Mouse (Mus musculus) left cerebral cortex, postnatal 36 days (tissue): ENCODE measurements around the gene Slc9a3r1. TPM values are rescaled to one million over a fixed set of nuclear protein-coding genes. Genes with fewer than 3 reads are reported as not detected.

Source experiments
- DNase-seq, 2 experiments: peaks; one replicate each; pipeline ENCODE4 v3.0.0; 2021 to 2022; ENCODE audit warnings: low spot score in 2 of 2, mixed read lengths in 1 of 2
- intact Hi-C: fragments of 180-260 bp; cut with DNase I; formaldehyde crosslinking; loops from one replicate; pipeline ENCODE4 v1.15.1; 2025
- total RNA-seq, 2 experiments: library from RNA; stranded (reverse); gene quantifications; 2 replicates each; pipeline ENCODE4 v1.2.3; 2021

The Slc9a3r1 gene
- total RNA-seq, 2 experiments from 2014 or later = 76.4 to 82.8 TPM

DNA sequence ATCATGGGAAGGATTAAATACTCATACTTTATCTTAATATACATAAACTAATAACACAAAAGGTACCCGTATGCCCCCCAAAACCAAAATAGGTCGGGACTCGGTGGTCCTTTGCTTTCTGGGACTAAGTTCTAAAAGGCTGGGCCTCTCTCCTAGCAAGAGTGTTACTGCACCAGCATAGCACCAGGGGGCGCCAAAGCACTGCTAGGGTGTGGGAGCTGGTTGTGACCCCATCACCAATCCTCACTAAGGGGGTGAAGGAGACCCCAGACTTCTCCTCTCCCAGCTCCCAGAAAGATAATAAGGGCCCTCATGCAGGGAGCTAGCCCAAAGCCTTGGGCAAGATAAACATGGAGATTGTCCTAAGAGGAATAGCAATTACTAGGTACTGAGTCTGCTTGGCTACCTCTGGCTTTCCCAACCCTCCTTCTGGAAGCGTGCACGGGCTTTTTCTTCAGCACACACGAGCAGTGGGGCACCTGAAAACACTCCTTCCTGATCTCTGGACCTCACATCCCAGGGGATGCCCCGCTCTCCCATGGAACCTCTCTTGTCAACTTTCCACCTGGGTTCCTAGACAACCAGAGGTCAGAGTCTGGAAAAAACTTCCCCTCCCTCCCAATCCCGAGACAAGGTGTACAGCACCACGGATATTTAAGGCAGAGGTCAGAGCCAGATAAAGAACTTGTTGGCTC lies 2.1 kb upstream of the Slc9a3r1 start:
- no peak for DNase-seq
- intact Hi-C loops = loop anchor here (1.0 to 2.0 kb wide), 2 partner anchors 21 to 108 kb away; no protein-coding TSS in a partner anchor

GRCm38 (mm10) chr11:115161578-115162204 lies 1.4 kb upstream of the Slc9a3r1 start:
- DNase-seq = no peak
- intact Hi-C loops = loop anchor here (1.0 to 2.0 kb wide), 2 partner anchors 21 to 107 kb away; no protein-coding TSS in a partner anchor

GRCm38 (mm10) chr11:115162205-115162601 lies 938 bp upstream of the Slc9a3r1 start:
- DNase-seq = no peak
- intact Hi-C loops = no loop called here

DNA sequence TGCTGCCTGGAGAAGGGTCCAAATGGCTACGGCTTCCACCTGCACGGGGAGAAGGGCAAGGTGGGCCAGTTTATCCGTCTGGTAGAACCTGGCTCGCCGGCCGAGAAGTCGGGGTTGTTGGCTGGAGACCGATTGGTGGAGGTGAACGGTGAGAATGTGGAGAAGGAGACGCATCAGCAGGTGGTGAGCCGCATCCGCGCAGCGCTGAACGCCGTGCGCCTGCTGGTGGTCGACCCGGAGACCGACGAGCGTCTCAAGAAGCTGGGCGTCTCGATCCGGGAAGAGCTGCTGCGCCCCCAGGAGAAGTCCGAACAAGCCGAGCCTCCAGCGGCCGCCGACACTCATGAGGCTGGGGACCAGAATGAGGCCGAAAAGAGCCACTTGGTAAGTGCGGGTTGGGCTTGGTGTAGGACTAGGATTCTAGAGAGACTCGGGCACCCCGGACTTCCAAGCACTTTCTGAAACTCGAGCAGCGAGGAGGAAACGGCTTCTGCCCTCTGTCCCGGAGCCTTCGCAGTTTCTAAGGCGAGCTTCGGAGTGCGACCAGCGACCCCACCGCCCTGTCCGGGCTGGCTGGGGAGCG lies 518 bp downstream of the Slc9a3r1 start:
- intact Hi-C loops = no loop called here
- no peak for DNase-seq

GRCm38 (mm10) chr11:115164341-115164975 lies 1.3 kb downstream of the Slc9a3r1 start:
- DNase-seq = no peak
- intact Hi-C loops = no loop called here

DNA sequence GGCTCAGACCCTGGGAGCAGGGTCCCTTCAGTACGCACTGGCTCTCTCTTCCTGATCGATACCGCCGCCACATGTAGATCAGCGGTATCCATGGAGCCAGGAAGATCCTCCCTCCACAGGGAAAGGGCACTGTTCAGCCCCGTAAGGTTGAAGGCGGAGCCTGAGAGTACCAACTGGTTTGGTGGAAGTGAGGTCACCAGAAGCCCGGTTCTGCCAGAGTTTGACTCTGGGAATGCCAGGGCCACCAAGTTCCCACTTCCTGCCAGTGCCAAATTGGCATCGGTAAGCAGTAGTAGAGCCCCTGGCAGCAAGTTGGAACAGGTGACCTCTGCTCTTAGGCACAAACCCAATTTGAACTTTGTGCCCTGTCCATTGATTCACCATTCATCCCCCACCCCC lies 1.8 kb downstream of the Slc9a3r1 start:
- intact Hi-C loops = no loop called here
- no peak for DNase-seq

GRCm38 (mm10) chr11:115166776-115167175 lies 3.6 kb downstream of the Slc9a3r1 start:
- intact Hi-C loops = no loop called here
- DNase-seq = no peak

DNA sequence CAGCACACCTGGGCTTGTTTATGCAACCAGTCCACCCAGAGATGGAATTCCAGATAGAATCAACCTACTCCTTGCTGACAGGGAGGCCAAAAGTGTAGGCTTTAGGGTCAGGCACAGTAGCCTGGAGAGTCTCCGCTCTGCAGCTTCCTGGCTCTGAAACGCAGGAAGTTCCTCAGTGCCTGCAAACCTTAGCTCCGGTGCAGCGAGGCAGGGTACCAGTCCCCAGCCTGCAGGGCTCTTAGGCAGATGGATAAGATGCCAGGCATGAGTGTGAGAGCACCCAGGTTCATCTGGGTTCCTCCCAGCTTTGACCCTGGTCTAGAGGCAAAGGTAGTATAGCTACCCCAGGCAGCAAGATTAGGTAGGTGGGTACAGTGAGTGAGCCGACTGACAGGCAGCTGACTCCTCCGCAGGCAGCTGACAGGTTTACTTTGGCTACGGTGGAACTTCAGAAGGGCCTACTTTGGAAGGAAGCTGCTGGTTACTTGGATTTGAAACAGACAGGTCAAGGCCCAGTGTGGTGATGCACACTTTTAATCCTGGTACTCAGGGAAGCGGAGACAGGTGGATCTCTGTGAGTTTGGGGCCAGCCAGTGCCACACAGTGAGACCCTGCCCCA lies 4.6 kb downstream of the Slc9a3r1 start:
- no peak for DNase-seq

DNA sequence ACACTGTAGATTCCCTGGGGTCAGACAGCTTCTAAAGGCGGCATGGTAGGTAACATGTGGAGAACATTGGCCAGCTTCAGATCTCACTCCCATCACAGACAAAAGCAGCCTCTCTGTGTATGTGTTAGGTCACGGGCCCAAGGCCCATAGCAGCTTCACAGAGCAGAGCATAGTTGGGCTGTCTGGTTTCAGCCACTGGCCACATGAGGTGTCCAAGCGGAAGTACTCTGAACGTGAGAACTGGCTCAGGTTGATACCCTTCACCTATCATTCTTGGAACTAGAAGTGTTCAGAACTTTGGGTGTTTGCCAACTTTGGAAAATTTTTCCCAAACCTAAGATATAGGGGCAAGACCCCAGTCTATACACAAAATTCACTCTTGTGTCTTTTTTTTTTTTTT lies 6.3 kb downstream of the Slc9a3r1 start:
- intact Hi-C loops = no loop called here
- DNase-seq = no peak

More for the DNA sequence above, 4.6 kb downstream of the Slc9a3r1 start:
- intact Hi-C loops = no loop called here

DNA sequence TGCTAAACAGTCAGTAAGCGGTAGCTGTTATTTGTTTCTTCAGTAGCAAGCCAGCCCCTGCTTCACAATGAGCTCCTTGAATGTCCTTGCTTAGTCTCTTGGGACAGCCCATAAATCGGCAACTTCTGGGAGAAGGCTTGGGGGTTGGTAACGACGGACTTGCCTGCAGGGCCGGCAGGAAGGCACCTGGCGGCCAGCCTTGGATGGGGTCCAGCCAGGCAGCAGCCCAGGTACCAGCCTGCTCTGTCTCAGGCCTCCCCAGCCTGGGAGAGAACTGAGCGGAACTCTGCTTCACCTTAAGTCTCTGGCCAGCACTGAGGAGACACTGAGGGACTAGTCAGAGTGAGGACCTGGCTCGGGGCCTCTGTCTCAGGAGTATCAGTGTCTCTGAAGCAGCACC lies 8.0 kb downstream of the Slc9a3r1 start:
- no peak for DNase-seq
- intact Hi-C loops = no loop called here

DNA sequence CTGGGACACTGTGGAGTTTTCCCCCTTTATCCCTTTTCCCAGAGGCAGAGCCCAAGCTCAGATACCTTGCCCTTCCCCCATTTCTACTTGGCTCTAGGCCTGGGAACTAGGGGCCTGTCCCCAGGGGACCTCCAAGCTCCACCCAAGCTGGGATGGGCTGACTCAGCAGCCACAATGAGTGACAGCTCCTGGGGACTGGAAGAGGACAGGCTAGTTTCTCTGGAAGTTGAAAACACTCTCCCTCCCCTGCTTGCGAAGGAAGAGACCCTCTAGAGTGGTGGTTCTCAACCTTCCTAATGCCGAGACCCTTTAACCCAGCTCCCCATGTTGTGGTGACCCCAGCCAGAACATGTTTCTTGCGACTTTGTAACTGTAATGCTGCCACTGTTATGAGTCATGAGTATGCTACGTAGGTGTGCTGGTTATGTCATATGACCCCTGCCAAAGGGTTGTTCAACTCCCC lies 9.7 kb downstream of the Slc9a3r1 start:
- intact Hi-C loops = no loop called here
- no peak for DNase-seq

DNA sequence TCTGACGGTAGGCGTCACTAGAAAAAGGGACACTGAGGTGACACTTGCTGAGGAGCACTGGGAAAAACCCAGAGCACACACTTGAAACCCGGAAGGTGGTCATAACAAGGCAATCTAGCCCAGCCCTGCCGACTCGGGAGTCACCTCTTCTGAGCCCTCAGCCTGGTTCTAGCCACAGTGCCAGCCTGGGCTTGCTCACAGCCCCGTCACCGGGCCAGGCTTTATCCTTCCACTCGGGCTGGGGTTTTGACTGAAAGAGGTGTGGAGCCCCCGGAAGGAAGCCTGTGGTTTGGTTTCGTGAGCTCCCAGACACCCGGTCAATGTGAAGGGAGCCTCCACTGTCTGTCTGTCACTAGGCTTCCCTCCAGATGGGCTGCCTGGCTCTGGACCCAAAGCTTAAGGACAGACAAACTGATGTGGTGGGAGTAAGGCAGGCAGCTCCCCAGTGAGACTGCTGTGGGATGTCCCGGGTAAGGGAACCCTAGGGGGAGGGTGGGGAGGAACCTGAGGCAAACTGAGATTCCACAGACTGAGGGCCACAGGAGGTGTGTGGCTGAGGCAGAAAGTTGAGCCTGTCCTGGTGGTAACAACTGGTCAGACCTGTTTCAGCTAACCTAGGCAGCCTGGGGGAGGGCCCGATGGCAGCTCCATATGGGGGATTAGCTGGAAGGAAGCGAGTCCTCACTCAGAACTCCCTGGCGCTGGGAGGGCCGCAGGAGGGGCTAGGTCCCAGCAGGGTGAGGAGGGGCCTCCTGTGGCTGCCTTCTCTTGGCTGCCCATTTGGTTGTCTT lies 10.6 kb downstream of the Slc9a3r1 start:
- DNase-seq = no peak
- intact Hi-C loops = no loop called here

DNA sequence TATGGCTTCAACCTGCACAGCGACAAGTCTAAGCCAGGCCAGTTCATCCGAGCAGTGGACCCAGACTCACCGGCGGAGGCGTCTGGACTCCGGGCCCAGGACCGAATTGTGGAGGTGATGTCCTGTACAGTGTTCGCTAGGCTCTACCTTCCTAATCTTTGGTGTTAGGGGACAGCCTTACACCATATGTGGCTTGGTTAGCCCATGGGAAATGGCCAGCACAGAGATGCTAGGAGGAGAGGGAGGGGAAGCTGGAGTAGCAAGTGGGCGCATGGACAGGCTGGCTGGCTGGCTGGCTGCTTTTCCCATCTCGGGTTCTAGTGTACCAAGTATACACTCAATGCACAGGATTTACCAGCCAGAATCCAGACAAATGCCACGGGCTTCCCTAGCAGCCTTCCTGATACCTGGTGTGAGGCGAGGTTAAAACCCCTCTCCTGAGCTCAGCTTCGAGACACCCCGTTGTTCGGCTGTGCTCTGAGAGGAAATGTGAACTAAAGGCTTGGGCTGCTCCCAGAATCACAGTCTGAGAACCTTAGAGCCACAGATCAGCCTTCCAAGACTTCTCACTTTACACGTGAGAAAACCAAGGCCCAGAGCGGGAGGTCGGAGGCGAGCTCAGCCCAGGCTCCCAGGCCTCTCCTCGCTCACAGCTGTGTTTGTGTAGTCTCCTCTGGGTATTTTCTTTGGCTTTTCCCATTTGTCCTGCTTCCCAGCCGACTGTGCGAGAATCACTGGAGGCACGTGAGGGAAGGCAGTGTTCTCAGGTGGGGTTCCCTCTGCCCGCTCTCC lies 13.5 kb downstream of the Slc9a3r1 start:
- intact Hi-C loops = no loop called here
- DNase-seq = no peak

GRCm38 (mm10) chr11:115177559-115178195 lies 14.5 kb downstream of the Slc9a3r1 start:
- intact Hi-C loops = no loop called here
- no peak for DNase-seq

GRCm38 (mm10) chr11:115178766-115179165 lies 15.6 kb downstream of the Slc9a3r1 start:
- intact Hi-C loops = no loop called here
- DNase-seq = no peak

DNA sequence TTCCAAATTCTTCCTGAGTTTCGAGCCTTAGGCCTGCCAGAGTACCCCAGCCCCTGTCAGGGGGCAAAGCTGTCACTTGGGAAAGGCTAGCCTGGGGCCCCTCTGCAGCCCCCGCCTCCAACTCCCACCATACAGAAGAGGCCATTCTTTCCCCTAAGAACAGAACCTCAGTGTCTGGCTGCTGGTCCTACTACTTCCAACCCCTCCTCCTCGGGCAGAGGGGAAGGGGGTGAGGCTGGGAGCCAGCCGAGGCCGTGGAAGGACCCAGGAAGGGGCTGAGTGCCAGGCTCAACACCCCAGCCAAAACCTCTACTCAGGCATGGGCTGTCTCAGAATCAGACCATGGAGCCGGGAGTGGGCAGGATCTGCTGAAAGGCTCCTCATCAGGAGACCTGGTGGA lies 16.1 kb downstream of the Slc9a3r1 start:
- intact Hi-C loops = no loop called here
- DNase-seq = no peak

DNA sequence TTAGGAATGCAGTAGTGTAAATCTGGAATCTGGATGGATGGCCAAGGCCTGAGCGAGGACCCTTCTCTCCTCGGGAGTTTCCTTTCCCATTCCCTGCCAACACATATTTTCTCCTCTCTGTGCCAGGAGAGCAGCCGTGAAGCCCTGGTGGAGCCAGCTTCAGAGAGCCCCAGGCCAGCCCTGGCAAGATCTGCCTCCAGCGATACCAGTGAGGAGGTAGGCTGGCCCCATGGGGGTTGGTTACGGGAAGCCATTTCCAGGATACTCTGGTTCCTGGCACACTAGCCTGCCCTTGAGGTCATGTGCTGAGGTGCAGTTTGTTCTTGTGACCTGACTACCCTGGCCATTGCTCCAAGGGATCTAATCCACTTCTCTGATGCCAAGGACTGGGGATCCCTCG lies 16.7 kb downstream of the Slc9a3r1 start:
- intact Hi-C loops = no loop called here
- DNase-seq = no peak
